Mouse (Mus musculus) liver, postnatal 0 days (tissue): ENCODE measurements at regions not wholly inside any gene's neighbourhood (a gene's known extent, or its start where the extent isn't known, plus 50 kb on each side); places are given as distances from the start of the nearest gene placed in this dataset.

Experiments
- ATAC-seq: fragments of 200-750 bp; cut with Nextera tagmentation; 2 replicates; pipeline ENCODE4 v1.8.0; 2017; ENCODE audit warnings: mild to moderate bottlenecking, moderate library complexity
- DNase-seq: peaks from one replicate; pipeline ENCODE4 v3.0.0-alpha.2; 2016
- H3K27ac ChIP-seq: fragments of 300-500 bp; sonication (generic); 2 replicates; pipeline ENCODE4 v1.5.1; 2014; ENCODE audit warnings: antibody characterized with exemption, moderate library complexity, mild to moderate bottlenecking, low read depth
- H3K27me3 ChIP-seq: fragments of 300-500 bp; sonication (generic); 2 replicates; pipeline ENCODE4 v1.6.1; 2014; ENCODE audit warnings: low read length, control low read depth, mixed read lengths; ENCODE audit not compliant: insufficient read depth
- H3K36me3 ChIP-seq: fragments of 300-500 bp; sonication (generic); replicated peaks from 2 replicates; pipeline ENCODE4 v1.6.1; 2014; ENCODE audit warnings: mild to moderate bottlenecking, control low read depth, low read length, moderate library complexity, mixed read lengths; ENCODE audit not compliant: insufficient read depth
- H3K4me1 ChIP-seq: fragments of 300-500 bp; sonication (generic); 2 replicates; pipeline ENCODE4 v1.6.1; 2014; ENCODE audit warnings: antibody characterized with exemption, mild to moderate bottlenecking, control low read depth; ENCODE audit not compliant: insufficient read depth
- H3K4me2 ChIP-seq: fragments of 300-500 bp; sonication (generic); 2 replicates; pipeline ENCODE4 v1.6.1; 2014; ENCODE audit warnings: low read depth, mild to moderate bottlenecking, low read length, moderate library complexity, mixed read lengths
- H3K4me3 ChIP-seq: fragments of 300-500 bp; sonication (generic); 2 replicates; pipeline ENCODE4 v1.5.1; 2014; ENCODE audit warnings: low read depth, low read length
- H3K9ac ChIP-seq: fragments of 300-500 bp; sonication (generic); replicated peaks from 2 replicates; pipeline ENCODE4 v1.6.1; 2014; ENCODE audit warnings: mild to moderate bottlenecking, moderate library complexity
- H3K9me3 ChIP-seq: fragments of 300-500 bp; sonication (generic); 2 replicates; pipeline ENCODE4 v1.6.1; 2016; ENCODE audit warnings: mild to moderate bottlenecking, control low read depth, low read length, mixed read lengths
- CTCF ChIP-seq: sonication (generic); IDR thresholded peaks from 2 replicates; pipeline ENCODE4 v1.5.1; 2016; ENCODE audit warnings: antibody characterized with exemption, low read depth
- EP300 ChIP-seq: IDR thresholded peaks from 2 replicates; pipeline ENCODE4 v1.6.1; 2016; ENCODE audit warnings: antibody characterized with exemption, low read depth, mild to moderate bottlenecking
- WGBS: fragments of 180-500 bp; shearing (Covaris S2); extraction: QIAGEN DNeasy Blood & Tissue Kit; methylation state at CpG from one replicate; pipeline ENCODE4 v1.1.7; 2014; ENCODE audit not compliant: insufficient replicate concordance; 5-methylcytosine and 5-hydroxymethylcytosine counted together

GRCm38 (mm10) chr3:150406086-150406485 lies 1031.6 kb upstream of the Adgrl4 start:
- Histone ChIP-seq H3K36me3 (no peaks in the 10 kb centered on the region), H3K27me3 (no peaks in the 10 kb centered on the region), H3K27ac (no peak overlapping the region), H3K4me3 (no peak overlapping the region), H3K4me1 (no peaks in the 10 kb centered on the region), H3K9ac (no peak overlapping the region), H3K4me2 (no peak overlapping the region), H3K9me3 (no peaks in the 10 kb centered on the region)
- WGBS, result 78% methylated on average over 6 of the region's 6 CpGs
- TF ChIP-seq EP300, result no peak
- no peak for TF ChIP-seq CTCF
- ATAC-seq, result no peak
- DNase-seq, result no peak

DNA sequence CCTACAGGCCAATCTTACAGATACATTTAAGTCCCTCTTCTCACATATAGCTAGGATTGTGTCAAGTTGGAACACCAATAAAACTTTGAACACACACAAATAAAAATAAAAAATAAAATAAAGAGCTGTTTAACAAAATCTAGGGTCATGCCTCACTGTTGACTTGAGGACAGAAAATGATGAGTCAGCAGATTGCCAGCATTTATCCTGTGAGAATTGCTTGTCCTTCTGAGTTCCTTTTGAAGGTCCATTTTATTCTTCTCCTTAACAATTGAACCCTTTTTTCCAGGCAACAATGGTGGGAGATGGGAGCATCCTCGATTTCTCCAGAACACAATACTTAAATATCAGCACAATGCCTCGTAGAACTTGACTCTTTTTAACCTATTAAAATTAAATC lies 1022.4 kb upstream of the Adgrl4 start:
- Histone ChIP-seq H3K9me3 (no peaks in the 10 kb centered on the region), H3K27me3 (no peaks in the 10 kb centered on the region), H3K4me3 (no peak overlapping the region), H3K27ac (no peak overlapping the region), H3K9ac (no peak overlapping the region), H3K4me1 (no peaks in the 10 kb centered on the region), H3K36me3 (no peaks in the 10 kb centered on the region), H3K4me2 (no peak overlapping the region)
- ATAC-seq, result no peak
- WGBS, result 72% methylated on average over 2 of the region's 2 CpGs
- no peak for DNase-seq
- TF ChIP-seq EP300, result no peak
- TF ChIP-seq CTCF, result no peak

DNA sequence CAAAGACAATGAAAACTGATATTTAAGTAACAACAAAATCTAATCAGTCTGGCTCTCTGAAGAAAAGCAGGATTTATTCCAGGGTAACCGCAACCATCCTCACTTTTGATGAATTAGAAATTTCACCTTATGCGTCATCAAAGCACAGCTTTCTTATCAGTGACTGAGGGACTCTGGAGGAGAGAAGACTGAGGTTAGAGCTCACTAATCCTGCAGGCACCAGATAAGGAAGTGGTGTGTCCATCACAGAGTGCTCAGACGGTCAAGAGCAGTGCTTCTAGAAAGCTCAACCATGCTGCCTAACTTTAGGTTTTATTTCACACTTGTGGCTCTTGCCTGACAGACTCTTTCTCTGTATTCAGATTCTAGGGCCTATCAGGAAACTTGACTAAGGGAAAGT lies 1021.2 kb upstream of the Adgrl4 start:
- Histone ChIP-seq H3K9me3 (no peaks in the 10 kb centered on the region), H3K27me3 (no peaks in the 10 kb centered on the region), H3K4me2 (no peak overlapping the region), H3K9ac (no peak overlapping the region), H3K27ac (no peak overlapping the region), H3K4me3 (no peak overlapping the region), H3K36me3 (no peaks in the 10 kb centered on the region), H3K4me1 (no peaks in the 10 kb centered on the region)
- WGBS, result 45% methylated on average over 3 of the region's 3 CpGs
- DNase-seq (no peak), ATAC-seq (no peak)
- TF ChIP-seq EP300 (no peak), CTCF (no peak)

DNA sequence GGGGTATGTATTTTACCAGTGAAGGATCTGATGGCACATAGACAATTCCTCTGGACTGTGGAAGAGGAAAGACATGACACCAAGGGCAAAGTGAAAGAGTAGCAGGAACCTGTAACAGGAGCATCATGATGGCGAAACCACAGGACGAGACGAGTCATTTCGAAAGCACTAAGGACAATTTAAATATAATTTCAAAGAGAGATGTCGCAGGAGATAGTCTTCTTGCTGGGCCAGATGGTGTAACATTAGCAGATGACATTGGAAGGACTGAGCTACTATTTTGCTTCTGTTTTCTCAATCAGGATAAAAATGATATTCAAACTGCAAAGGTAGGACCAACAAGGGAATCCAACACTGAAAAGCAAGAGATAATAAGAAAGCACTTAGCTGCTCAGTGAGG lies 1009.7 kb upstream of the Adgrl4 start:
- TF ChIP-seq CTCF, result no peak
- TF ChIP-seq EP300, result no peak
- H3K9ac ChIP-seq, result no peak overlapping the region
- DNase-seq (no peak), ATAC-seq (no peak)
- no peaks in the 10 kb centered on the region for H3K36me3 ChIP-seq
- no peak overlapping the region for H3K27ac ChIP-seq
- H3K9me3 ChIP-seq, result no peaks in the 10 kb centered on the region
- H3K27me3 ChIP-seq, result no peaks in the 10 kb centered on the region
- WGBS, result 61% methylated on average over 5 of the region's 5 CpGs
- H3K4me2 ChIP-seq, result no peak overlapping the region
- H3K4me3 ChIP-seq, result no peak overlapping the region
- H3K4me1 ChIP-seq, result no peaks in the 10 kb centered on the region

GRCm38 (mm10) chr3:150431291-150431690 lies 1006.4 kb upstream of the Adgrl4 start:
- TF ChIP-seq EP300 (no peak), CTCF (no peak)
- no peak overlapping the region for H3K4me2 ChIP-seq
- H3K9ac ChIP-seq, result no peak overlapping the region
- no peaks in the 10 kb centered on the region for H3K36me3 ChIP-seq
- H3K27ac ChIP-seq, result no peak overlapping the region
- H3K4me1 ChIP-seq, result no peaks in the 10 kb centered on the region
- no peak overlapping the region for H3K4me3 ChIP-seq
- no peak for DNase-seq
- H3K27me3 ChIP-seq, result no peaks in the 10 kb centered on the region
- 80% methylated on average over 6 of the region's 6 CpGs for WGBS
- H3K9me3 ChIP-seq, result no peaks in the 10 kb centered on the region
- ATAC-seq, result no peak

DNA sequence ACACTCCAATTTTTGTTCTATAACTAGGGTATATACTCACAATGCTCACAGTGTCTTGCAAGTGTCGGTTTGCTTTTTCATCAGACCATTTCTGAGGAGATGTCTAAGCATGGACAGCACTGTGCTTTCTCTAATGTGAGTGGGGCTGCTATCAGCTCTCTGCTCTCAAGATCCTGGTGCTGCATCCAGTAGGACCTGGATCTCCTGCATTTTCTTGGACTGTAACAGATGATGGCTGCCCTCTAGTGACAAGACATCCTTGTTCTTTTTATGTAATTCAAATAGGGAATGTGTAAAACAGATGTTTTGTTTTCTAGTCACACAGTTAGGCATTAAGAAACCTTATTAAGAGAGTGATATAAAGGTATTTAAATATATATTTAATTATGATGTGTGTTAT lies 1002.5 kb upstream of the Adgrl4 start:
- Histone ChIP-seq H3K36me3 (no peaks in the 10 kb centered on the region), H3K9me3 (no peaks in the 10 kb centered on the region), H3K4me2 (no peak overlapping the region), H3K4me1 (no peaks in the 10 kb centered on the region), H3K9ac (no peak overlapping the region), H3K4me3 (no peak overlapping the region), H3K27me3 (no peaks in the 10 kb centered on the region), H3K27ac (no peak overlapping the region)
- DNase-seq (no peak), ATAC-seq (no peak)
- 68% methylated on average over 1 of the region's 1 CpGs for WGBS
- TF ChIP-seq CTCF (0 out of 2 replicates have a peak, but pooled peaks have one; percentile 23), EP300 (no peak)

GRCm38 (mm10) chr3:150435818-150436607 lies 1001.7 kb upstream of the Adgrl4 start:
- Histone ChIP-seq H3K9ac (no peak overlapping the region), H3K4me2 (no peak overlapping the region), H3K9me3 (no peaks in the 10 kb centered on the region), H3K27ac (no peak overlapping the region), H3K27me3 (no peaks in the 10 kb centered on the region), H3K36me3 (no peaks in the 10 kb centered on the region), H3K4me1 (no peaks in the 10 kb centered on the region), H3K4me3 (no peak overlapping the region)
- DNase-seq (no peak), ATAC-seq (no peak)
- TF ChIP-seq CTCF (no peak), EP300 (no peak)
- 86% methylated on average over 6 of the region's 6 CpGs for WGBS
